Mouse (Mus musculus): ENCODE data around the gene Gck. TPM values are rescaled to one million over a fixed set of nuclear protein-coding genes. Genes with fewer than 3 reads are reported as not detected.
"Not testable (repeated sequence)": the region's sequence is repeated elsewhere in the genome, so short reads cannot be mapped to it uniquely, and the experiment has no call there.

Gene Gck
- total RNA-seq, 2 experiments from 2014 or later, result 0.83 to 1.2 TPM

- intact Hi-C loops (cut with DNase I), result no loop called here
- DNase-seq (ENCODE audit: low spot score in 2 of 2), result no peak
Measured at GRCm38 (mm10) chr11:5892151-5892591, 57.7 kb downstream of the Gck start.

GRCm38 (mm10) chr11:5888563-5888962 is 61.3 kb downstream of the Gck start:
- DNase-seq (ENCODE audit: low spot score in 2 of 2); intact Hi-C loops (cut with DNase I): not testable (repeated sequence)

- intact Hi-C loops (cut with DNase I), result no loop called here
Measured at GRCm38 (mm10) chr11:5887250-5887649, 62.6 kb downstream of the Gck start.

DNA sequence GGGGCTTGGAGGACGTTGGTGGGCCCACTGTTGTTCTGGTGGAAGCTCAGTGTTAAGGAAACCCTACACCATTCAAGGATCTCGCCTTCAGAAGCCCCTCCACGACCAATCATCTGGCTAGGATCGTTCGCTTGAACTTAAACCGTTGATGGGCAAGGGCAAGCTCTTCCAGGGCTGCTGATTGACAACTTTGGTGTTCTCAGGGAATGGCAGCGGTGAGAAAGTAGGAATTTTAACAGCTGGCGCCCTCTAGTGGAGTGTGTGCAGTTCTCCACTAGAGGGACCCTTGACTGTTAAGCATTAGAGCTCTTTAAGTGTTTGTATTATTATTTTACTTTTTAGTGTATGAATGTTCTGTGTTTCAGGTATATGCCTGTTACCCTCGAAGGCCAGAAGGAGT is 63.7 kb downstream of the Gck start:
- intact Hi-C loops (cut with DNase I), result no loop called here
- peak; percentile 70 to 71 for DNase-seq (ENCODE audit: low spot score in 2 of 2)

More at GRCm38 (mm10) chr11:5887250-5887649, 62.6 kb downstream of the Gck start:
- no peak for DNase-seq (ENCODE audit: low spot score in 2 of 2)

DNA sequence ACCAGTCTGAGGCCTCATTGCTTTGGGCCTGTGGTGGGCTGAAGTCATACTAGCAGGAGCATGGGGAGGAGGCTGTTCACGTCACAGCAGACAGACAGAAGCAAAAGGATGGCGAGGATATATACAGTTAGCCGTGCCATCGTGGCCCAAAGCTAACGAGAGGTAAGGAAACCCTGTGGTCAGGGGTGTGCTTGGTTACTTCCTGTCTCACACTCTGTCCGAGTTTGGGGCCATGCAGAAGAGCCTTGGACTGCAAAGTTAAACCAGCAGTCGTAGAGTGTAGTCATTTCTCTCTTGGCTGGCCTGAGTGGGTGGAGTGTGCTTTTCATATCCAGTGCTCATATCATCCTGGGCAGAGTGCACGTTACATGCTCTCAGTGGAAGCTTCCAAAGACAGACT is 67.4 kb downstream of the Gck start:
- DNase-seq (ENCODE audit: low spot score in 2 of 2), result no peak
- intact Hi-C loops (cut with DNase I), result no loop called here

- peak; percentile 45 to 54 for DNase-seq (ENCODE audit: low spot score in 2 of 2)
- intact Hi-C loops (cut with DNase I), result loop anchor here (2.0 kb wide), 3 partner anchors 43 to 91 kb away; partner anchors contain the start of genes Dbnl and Ykt6
Measured at GRCm38 (mm10) chr11:5879905-5880304, 70.0 kb downstream of the Gck start.

- DNase-seq (ENCODE audit: low spot score in 2 of 2), result no peak
- intact Hi-C loops (cut with DNase I), result loop anchor here (2.0 kb wide), 2 partner anchors 42 to 76 kb away; partner anchors contain the start of gene Ykt6
Measured at GRCm38 (mm10) chr11:5878661-5879060, 71.2 kb downstream of the Gck start.

DNA sequence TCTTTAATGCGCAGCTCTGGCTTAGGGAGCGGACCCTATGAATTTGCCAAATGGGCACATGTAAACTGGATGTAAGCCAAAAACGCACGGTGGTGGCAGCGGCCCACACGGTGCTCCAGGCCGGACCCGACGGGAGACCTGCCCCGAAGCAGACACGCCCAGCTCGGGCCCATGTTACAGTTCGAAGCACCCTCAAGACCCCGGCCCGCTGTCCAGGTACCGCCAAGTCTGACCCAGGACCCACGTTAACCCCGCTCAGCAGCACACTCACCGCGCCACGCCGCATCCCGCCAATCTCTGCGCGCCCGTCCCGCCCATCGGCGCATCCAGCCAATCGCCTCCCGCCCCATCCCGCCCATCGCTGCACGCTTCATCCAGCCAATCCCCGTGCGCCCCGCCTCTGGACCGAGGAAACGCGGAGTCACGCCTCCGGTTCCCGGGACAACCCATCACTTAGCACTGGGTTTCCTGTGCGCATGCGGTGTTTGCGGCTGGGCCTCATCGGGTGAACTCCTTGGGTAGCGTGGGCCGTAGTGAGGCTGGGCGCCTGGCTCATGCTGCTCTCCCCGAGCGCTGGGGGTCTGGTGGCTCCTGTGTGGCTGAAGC is 71.9 kb downstream of the Gck start, which contains the start of gene Pold2:
Gene Pold2, minus strand, starts transcription at position 372 of the 606 bp plus-strand sequence.
- DNase-seq (ENCODE audit: low spot score in 2 of 2), result peak; percentile 98 to 99

DNA sequence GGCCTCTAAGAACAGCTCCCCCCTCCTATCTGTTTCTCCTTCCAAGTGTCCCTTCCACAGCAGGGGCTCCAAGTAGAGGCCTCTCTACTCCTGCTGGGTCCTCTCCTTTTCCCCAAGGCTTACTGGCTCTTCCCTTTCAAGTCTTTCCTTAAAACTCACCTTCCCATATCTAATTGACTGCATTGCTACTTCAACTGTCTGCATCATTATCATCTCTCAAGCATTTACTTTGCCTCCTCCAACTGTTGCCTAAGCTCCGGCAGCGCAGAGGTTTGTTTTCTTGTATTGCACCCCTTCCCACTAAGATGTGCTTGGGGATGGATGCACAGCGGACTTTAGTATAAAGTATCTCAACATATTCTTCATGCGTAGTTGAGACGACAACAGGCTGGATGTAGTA is 72.5 kb downstream of the Gck start:
- intact Hi-C loops (cut with DNase I), result no loop called here
- no peak for DNase-seq (ENCODE audit: low spot score in 2 of 2)

More for the DNA sequence above, 71.9 kb downstream of the Gck start, which contains the start of gene Pold2:
- intact Hi-C loops (cut with DNase I), result loop anchor here (2.0 kb wide), 2 partner anchors 41 to 77 kb away; partner anchors contain the start of gene Ykt6

DNA sequence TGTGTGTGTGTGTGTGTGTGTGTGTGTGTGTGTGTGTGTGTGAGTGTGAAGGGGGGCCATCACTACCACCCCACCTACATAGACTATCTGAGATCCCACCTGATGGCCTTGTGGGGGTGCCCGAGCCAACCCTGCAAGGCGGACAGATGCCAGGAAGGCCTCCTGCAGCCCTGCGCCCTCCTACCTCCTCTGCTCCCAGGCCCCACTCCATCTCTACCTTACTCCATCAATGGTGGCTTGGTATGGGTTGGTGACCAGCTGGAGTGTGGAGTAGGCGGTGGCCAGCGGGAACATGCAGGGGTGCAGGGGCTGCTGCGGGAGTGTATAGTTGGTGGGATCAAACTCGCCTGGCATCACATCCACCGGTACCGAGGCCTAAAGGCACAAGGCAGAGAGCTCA is 76.7 kb downstream of the Gck start:
- no peak for DNase-seq (ENCODE audit: low spot score in 2 of 2)
- intact Hi-C loops (cut with DNase I), result no loop called here

GRCm38 (mm10) chr11:5872707-5873106 is 77.2 kb downstream of the Gck start:
- DNase-seq (ENCODE audit: low spot score in 2 of 2), result no peak
- intact Hi-C loops (cut with DNase I), result no loop called here

DNA sequence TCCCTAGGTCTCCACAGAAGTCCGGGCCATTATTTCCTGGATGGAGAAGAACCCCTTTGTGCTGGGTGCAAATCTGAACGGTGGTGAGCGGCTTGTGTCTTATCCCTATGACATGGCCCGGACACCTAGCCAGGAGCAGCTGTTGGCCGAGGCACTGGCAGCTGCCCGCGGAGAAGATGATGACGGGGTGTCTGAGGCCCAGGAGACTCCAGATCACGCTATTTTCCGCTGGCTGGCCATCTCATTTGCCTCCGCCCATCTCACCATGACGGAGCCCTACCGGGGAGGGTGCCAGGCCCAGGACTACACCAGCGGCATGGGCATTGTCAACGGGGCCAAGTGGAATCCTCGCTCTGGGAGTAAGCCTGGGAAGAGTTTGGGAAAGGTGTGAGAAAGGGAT is 79.8 kb downstream of the Gck start:
- DNase-seq (ENCODE audit: low spot score in 2 of 2), result no peak

DNA sequence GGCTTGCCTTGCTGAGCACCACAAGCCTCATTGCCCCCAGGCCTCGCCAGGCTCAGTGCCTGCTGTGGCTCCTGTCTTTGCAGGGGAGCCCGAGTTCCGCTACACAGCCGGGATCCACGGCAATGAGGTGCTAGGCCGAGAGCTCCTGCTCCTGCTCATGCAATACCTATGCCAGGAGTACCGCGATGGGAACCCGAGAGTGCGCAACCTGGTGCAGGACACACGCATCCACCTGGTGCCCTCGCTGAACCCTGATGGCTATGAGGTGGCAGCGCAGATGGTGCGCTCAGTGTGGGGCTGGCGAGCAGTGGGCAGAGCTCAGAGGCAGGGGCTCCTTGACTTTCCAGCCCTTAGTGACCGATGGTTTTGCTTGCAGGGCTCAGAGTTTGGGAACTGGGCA is 80.5 kb downstream of the Gck start:
- DNase-seq (ENCODE audit: low spot score in 2 of 2), result no peak
- intact Hi-C loops (cut with DNase I), result no loop called here

More for the DNA sequence above, 79.8 kb downstream of the Gck start:
- intact Hi-C loops (cut with DNase I), result no loop called here

- intact Hi-C loops (cut with DNase I), result no loop called here
- no peak for DNase-seq (ENCODE audit: low spot score in 2 of 2)
Measured at GRCm38 (mm10) chr11:5868324-5868723, 81.6 kb downstream of the Gck start.

GRCm38 (mm10) chr11:5867196-5867595 is 82.7 kb downstream of the Gck start:
- no peak for DNase-seq (ENCODE audit: low spot score in 2 of 2)
- intact Hi-C loops (cut with DNase I), result no loop called here

DNA sequence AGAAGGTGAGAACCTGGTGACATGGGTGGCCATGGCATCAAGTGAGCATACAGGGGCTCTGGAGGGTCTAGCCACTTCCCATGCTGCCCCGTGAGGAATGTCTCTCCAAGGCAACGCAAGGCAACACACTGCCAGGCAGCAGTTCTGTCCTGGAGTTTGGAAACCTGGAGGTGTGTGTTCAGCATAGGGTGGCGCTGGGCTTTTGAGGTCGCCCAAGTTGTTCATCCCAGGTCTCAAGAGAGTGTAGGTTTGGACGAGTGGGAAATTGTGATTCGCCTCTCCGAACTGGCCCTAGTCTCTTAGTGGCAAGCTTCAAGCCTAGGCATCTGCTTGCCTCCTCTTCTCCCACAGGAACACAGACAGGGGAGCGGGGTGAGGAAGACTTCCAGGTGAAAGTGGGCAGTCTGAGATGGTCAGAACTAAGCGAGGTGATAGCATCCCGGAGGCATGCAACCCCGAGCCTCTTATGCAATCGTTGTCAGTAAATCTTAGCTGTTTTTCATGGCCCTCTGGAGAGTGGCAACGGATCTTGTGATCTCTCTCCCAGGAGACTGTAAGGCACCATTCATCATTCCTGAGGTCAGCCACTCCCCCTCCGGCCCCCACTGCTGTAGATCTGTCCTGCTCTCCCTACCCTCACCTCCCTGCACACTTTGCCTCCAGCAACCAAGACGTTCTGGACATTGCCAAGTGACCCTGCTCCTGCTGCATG is 87.3 kb downstream of the Gck start:
- intact Hi-C loops (cut with DNase I), result no loop called here

GRCm38 (mm10) chr11:5861678-5862393 is 88.0 kb downstream of the Gck start, which contains the start of gene Aebp1:
Aebp1 (plus strand) TSS chr11:5861947.
- intact Hi-C loops (cut with DNase I), result no loop called here
- DNase-seq (ENCODE audit: low spot score in 2 of 2), result no peak

More for the DNA sequence above, 87.3 kb downstream of the Gck start:
- DNase-seq (ENCODE audit: low spot score in 2 of 2), result no peak

DNA sequence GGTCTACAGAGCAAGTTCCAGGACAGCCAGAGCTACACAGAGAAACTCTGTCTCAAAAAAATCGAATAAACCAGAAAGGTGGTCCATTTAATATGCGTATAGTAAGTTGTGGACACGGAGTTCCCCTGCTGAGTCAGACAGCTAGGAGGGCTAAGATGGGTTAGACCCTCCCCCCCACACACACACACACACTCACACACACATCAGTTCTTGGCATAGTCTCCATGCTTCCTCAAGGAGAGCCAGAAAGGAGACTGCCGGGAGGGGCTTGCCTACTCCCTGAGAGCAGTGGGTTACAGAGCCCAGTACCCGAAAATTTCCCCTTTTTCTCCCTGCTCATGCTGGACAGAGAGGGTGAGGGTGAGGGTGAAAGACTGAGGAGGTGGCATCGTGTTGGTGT is 89.2 kb downstream of the Gck start:
- intact Hi-C loops (cut with DNase I), result no loop called here
- DNase-seq (ENCODE audit: low spot score in 2 of 2), result no peak

DNA sequence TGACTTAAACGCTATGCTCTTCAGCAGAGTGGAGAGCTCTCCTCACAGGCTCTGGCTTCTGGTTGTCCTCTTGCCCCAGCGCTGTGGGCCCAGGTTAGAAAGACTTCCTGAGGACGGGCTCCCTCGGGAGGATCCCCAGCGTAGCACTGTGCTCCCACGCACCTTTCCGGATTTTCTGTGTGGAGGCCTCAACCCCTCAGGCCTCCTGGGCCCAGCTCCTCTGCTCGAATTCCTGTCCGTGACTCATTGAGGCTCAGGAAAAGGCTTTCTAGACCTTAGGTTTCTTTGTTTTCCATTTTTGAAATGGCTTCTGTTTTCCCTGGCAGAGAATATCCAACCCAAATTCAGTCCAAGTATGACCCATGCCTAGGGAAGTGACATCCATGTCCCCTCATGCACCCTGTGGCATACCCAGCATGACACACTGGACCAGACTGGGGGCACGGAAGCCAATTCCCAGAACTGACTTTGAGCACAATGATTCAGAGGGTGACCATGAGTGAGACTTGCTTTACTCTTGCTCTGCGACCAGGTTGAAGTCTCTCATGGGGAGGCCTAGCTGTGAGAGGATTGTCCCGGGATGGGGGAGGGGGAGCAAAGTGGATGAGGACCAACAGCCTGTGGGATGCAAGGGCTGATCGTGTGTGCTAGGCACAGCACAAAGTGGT is 89.9 kb downstream of the Gck start:
- intact Hi-C loops (cut with DNase I), result no loop called here
- no peak for DNase-seq (ENCODE audit: low spot score in 2 of 2)

DNA sequence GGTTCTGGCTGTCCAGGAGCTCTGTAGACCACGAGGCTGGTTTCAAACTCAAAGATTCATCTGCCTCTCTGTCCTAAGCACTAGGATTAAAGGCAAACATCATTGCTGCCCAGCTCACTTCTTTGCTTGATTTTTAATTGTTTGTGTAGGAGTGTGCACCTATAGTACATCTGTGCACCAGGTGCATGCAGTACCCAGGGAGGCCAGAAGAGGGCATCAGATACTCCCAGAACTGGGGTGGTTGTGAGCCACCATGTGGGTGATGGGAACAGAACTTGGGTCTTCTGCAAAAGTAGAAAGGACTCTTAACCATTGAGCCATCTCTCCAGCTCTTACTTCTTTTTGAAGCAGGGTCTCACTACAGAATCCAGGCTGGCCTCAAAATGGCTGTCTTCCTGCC is 91.2 kb downstream of the Gck start:
- intact Hi-C loops (cut with DNase I), result no loop called here
- DNase-seq (ENCODE audit: low spot score in 2 of 2), result no peak

Measured in left cerebral cortex, postnatal 25 days (tissue).